Mouse (Mus musculus): ENCODE data around the gene Strap. TPM values are rescaled to one million over a fixed set of nuclear protein-coding genes. Genes with fewer than 3 reads are reported as not detected.
A peak's percentile ranks its signal among the peaks of the same experiment; 100 is the strongest.

Strap gene
- 139 and 147 TPM in 2 replicates for polyA plus RNA-seq (2015; fragmentation: Nextera tagmentation; extraction: Ambion mirVana)

GRCm38 (mm10) chr6:137734846-137735609 is at the start of gene Strap:
Gene Strap, plus strand, starts transcription at chr6:137735078.
- H3K4me3 ChIP-seq (replicated peaks), result peak within 1 kb of the TSS; percentile 72
- WGBS, result under 1% methylated on average over 68 of the region's 86 CpGs
- peak; percentile 98 for ATAC-seq (ENCODE audit: insufficient read depth, low FRiP score, low read depth)

GRCm38 (mm10) chr6:137687667-137688066 is 47.2 kb upstream of the Strap start:
- Histone ChIP-seq H3K27ac (no peak overlapping the region), H3K4me3 (replicated peaks) (no peak overlapping the region), H3K4me1 (no peaks in the 10 kb centered on the region), H3K27me3 (replicated peaks) (no peaks in the 10 kb centered on the region), H3K4me2 (no peak overlapping the region), H3K9me3 (no peaks in the 10 kb centered on the region), H3K9ac (no peak overlapping the region), H3K36me3 (no peaks in the 10 kb centered on the region)
- no peak for ATAC-seq (ENCODE audit: insufficient read depth, low FRiP score, low read depth)
- WGBS, result 90% methylated on average over 5 of the region's 5 CpGs

More at GRCm38 (mm10) chr6:137734846-137735609, at the start of gene Strap:
- H3K9ac ChIP-seq, result peak within 1 kb of the TSS; percentile 76
- peak within 1 kb of the TSS; percentile 73 for H3K27ac ChIP-seq
- H3K27me3 ChIP-seq (replicated peaks), result no peaks in the 10 kb centered on the region
- H3K9me3 ChIP-seq, result no peaks in the 10 kb centered on the region
- peaks cover 8% of the 10 kb centered on the region for H3K4me1 ChIP-seq
- peak within 1 kb of the TSS; percentile 81 for H3K4me2 ChIP-seq
- peaks cover 5% of the 10 kb centered on the region; the same call in 1 of the 2 replicates for H3K36me3 ChIP-seq

GRCm38 (mm10) chr6:137688079-137688478 is 46.8 kb upstream of the Strap start:
- Histone ChIP-seq H3K9ac (no peak overlapping the region), H3K4me2 (no peak overlapping the region), H3K36me3 (no peaks in the 10 kb centered on the region), H3K27me3 (replicated peaks) (no peaks in the 10 kb centered on the region), H3K4me1 (no peaks in the 10 kb centered on the region), H3K9me3 (no peaks in the 10 kb centered on the region), H3K27ac (no peak overlapping the region), H3K4me3 (replicated peaks) (no peak overlapping the region)
- WGBS, result 82% methylated on average over 3 of the region's 3 CpGs
- ATAC-seq (ENCODE audit: insufficient read depth, low FRiP score, low read depth), result no peak

- H3K27ac ChIP-seq, result no peak overlapping the region
- ATAC-seq (ENCODE audit: insufficient read depth, low FRiP score, low read depth), result no peak
- no peak overlapping the region for H3K4me3 ChIP-seq (replicated peaks)
- no peaks in the 10 kb centered on the region for H3K4me1 ChIP-seq
- H3K27me3 ChIP-seq (replicated peaks), result no peaks in the 10 kb centered on the region
- H3K4me2 ChIP-seq, result no peak overlapping the region
- no peaks in the 10 kb centered on the region for H3K36me3 ChIP-seq
- H3K9ac ChIP-seq, result no peak overlapping the region
- no peaks in the 10 kb centered on the region for H3K9me3 ChIP-seq
- WGBS, result 68% methylated on average over 11 of the region's 11 CpGs
These were observed 46.3 kb upstream of the Strap start for GRCm38 (mm10) chr6:137688506-137689105.

GRCm38 (mm10) chr6:137690550-137691119 is 44.2 kb upstream of the Strap start:
- ATAC-seq (ENCODE audit: insufficient read depth, low FRiP score, low read depth), result no peak
- H3K9ac ChIP-seq, result no peak overlapping the region
- 56% methylated on average over 2 of the region's 2 CpGs for WGBS

GRCm38 (mm10) chr6:137694310-137694709 is 40.6 kb upstream of the Strap start:
- 0 out of 2 replicates have a peak, but pooled peaks cover 3% of the 10 kb centered on the region for H3K4me1 ChIP-seq
- no peak overlapping the region for H3K9ac ChIP-seq
- H3K36me3 ChIP-seq, result no peaks in the 10 kb centered on the region
- ATAC-seq (ENCODE audit: insufficient read depth, low FRiP score, low read depth), result no peak
- WGBS, result 63% methylated on average over 2 of the region's 2 CpGs
- H3K4me3 ChIP-seq (replicated peaks), result no peak overlapping the region
- no peak overlapping the region for H3K4me2 ChIP-seq
- no peak overlapping the region for H3K27ac ChIP-seq
- no peaks in the 10 kb centered on the region for H3K9me3 ChIP-seq
- H3K27me3 ChIP-seq (replicated peaks), result no peaks in the 10 kb centered on the region

More at GRCm38 (mm10) chr6:137690550-137691119, 44.2 kb upstream of the Strap start:
- H3K4me2 ChIP-seq, result no peak overlapping the region
- no peaks in the 10 kb centered on the region for H3K4me1 ChIP-seq
- H3K27ac ChIP-seq, result no peak overlapping the region
- H3K27me3 ChIP-seq (replicated peaks), result no peaks in the 10 kb centered on the region
- H3K9me3 ChIP-seq, result no peaks in the 10 kb centered on the region
- H3K36me3 ChIP-seq, result no peaks in the 10 kb centered on the region
- H3K4me3 ChIP-seq (replicated peaks), result no peak overlapping the region

GRCm38 (mm10) chr6:137695046-137695445 is 39.8 kb upstream of the Strap start:
- Histone ChIP-seq H3K4me1 (0 out of 2 replicates have a peak, but pooled peaks cover 3% of the 10 kb centered on the region), H3K9me3 (no peaks in the 10 kb centered on the region), H3K36me3 (no peaks in the 10 kb centered on the region), H3K9ac (no peak overlapping the region), H3K27ac (no peak overlapping the region), H3K4me3 (replicated peaks) (no peak overlapping the region), H3K4me2 (no peak overlapping the region), H3K27me3 (replicated peaks) (no peaks in the 10 kb centered on the region)
- no peak for ATAC-seq (ENCODE audit: insufficient read depth, low FRiP score, low read depth)
- WGBS, result 85% methylated on average over 8 of the region's 8 CpGs

- Histone ChIP-seq H3K4me1 (0 out of 2 replicates have a peak, but pooled peaks cover 3% of the 10 kb centered on the region), H3K27ac (peak overlapping the region; percentile 67), H3K36me3 (no peaks in the 10 kb centered on the region), H3K27me3 (replicated peaks) (no peaks in the 10 kb centered on the region), H3K9me3 (no peaks in the 10 kb centered on the region), H3K9ac (no peak overlapping the region), H3K4me2 (no peak overlapping the region), H3K4me3 (replicated peaks) (no peak overlapping the region)
- 79% methylated on average over 8 of the region's 8 CpGs for WGBS
- no peak for ATAC-seq (ENCODE audit: insufficient read depth, low FRiP score, low read depth)
These were observed 38.3 kb upstream of the Strap start for GRCm38 (mm10) chr6:137696445-137697204.

GRCm38 (mm10) chr6:137699434-137699833 is 35.4 kb upstream of the Strap start:
- Histone ChIP-seq H3K36me3 (no peaks in the 10 kb centered on the region), H3K9me3 (no peaks in the 10 kb centered on the region), H3K4me3 (replicated peaks) (no peak overlapping the region), H3K4me1 (peaks cover 3% of the 10 kb centered on the region; the same call in 1 of the 2 replicates), H3K27ac (no peak overlapping the region), H3K9ac (no peak overlapping the region), H3K4me2 (no peak overlapping the region), H3K27me3 (replicated peaks) (no peaks in the 10 kb centered on the region)
- 87% methylated on average over 7 of the region's 7 CpGs for WGBS
- no peak for ATAC-seq (ENCODE audit: insufficient read depth, low FRiP score, low read depth)

- ATAC-seq (ENCODE audit: insufficient read depth, low FRiP score, low read depth), result no peak
- H3K4me3 ChIP-seq (replicated peaks), result no peak overlapping the region
- H3K4me1 ChIP-seq, result peaks cover 5% of the 10 kb centered on the region
- H3K27ac ChIP-seq, result no peak overlapping the region
- no peaks in the 10 kb centered on the region for H3K27me3 ChIP-seq (replicated peaks)
- H3K9ac ChIP-seq, result no peak overlapping the region
- no peak overlapping the region for H3K4me2 ChIP-seq
- no peaks in the 10 kb centered on the region for H3K36me3 ChIP-seq
- H3K9me3 ChIP-seq, result no peaks in the 10 kb centered on the region
- WGBS, result 83% methylated on average over 3 of the region's 3 CpGs
These were observed 32.7 kb upstream of the Strap start for GRCm38 (mm10) chr6:137702186-137702585.

- H3K4me2 ChIP-seq, result no peak overlapping the region
- H3K4me3 ChIP-seq (replicated peaks), result no peak overlapping the region
- H3K36me3 ChIP-seq, result no peaks in the 10 kb centered on the region
- no peak overlapping the region for H3K9ac ChIP-seq
- no peak for ATAC-seq (ENCODE audit: insufficient read depth, low FRiP score, low read depth)
- 36% methylated on average over 4 of the region's 4 CpGs for WGBS
- peaks cover 5% of the 10 kb centered on the region for H3K4me1 ChIP-seq
- no peak overlapping the region for H3K27ac ChIP-seq
- H3K27me3 ChIP-seq (replicated peaks), result no peaks in the 10 kb centered on the region
- no peaks in the 10 kb centered on the region for H3K9me3 ChIP-seq
These were observed 32.0 kb upstream of the Strap start for GRCm38 (mm10) chr6:137702918-137703317.
